Mouse (Mus musculus): ENCODE data around the gene Nrbf2.

The Nrbf2 gene

DNA sequence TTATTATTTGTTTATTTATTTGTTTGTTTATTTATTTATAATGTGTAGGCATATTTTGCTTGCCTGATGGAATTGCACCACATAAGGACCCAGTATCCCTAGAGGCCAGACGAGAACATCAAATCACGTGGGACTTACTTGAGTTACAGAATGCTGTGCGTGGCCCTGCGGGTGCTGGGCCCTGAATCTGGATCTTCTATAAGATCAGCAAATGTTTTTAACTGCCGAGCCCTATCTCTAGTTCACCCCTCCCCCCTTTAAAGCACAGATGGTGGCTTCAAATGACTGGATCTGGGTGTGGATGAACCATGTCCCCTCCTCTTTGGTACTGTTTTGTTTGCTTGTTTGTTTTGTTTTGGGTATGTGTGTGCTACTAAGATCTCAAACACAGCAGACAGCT, 10.2 kb upstream of the Nrbf2 start:
- DNase-seq (ENCODE audit: low spot score), result no peak

DNA sequence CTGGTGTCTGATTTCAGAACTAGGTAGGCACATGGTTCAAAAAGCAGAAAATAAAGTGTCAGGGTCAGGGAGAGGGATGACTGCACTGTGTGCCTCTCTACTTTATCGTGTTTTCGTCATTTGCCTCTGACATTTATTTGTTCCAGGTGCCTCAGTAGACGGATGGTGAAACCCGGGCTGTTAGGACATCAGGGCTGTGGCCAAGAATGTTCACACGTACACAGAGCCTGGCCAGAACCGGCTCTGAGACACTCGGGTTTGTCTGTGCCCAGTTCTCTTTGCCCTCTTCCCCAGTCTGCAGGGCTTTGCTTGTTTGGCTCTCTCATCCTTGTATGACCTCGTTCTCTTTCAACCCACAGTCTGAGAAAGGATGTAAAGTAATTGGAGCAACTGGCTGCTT, 6.0 kb upstream of the Nrbf2 start:
- DNase-seq (ENCODE audit: low spot score), result peak; percentile 96

DNA sequence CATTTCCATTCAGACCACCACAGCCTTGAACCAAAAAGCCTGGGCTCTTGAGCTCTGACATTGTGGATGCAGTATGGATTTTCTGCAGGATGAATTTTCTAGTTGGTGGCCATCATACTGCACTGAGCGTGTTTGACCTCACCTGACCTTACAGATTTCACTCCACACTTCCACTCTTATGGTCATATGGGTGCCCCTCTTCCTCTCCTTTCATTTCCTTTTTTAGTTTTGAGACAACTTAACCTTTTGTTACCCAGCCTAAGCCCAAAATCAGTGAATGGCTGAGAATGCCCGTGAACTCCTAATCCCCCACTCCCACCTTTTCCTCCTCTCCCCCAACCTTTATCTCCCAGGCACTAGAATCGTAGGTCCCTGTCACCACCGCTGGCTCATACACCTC, 5.5 kb upstream of the Nrbf2 start:
- DNase-seq (ENCODE audit: low spot score), result no peak

DNA sequence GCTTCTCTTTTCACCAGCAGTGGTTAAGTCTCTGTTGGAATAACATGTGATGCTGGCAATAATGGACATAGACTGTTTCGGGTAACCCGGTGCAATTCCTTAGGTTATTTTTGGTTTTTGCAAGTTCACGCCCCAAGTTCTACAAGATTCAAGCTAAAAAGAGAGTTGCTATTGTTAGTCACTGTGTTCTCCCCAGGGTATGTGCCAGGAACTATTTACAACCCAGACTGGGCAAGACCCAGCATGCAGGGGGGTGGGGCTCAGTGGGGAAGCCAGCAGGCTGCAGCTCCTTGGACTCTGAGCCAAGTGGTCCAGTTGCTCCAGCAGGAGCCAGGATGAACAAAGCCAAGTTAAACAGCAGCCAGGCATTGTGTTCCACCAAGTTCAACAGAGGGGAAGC, 2.8 kb upstream of the Nrbf2 start:
- DNase-seq (ENCODE audit: low spot score), result peak; percentile 99

DNA sequence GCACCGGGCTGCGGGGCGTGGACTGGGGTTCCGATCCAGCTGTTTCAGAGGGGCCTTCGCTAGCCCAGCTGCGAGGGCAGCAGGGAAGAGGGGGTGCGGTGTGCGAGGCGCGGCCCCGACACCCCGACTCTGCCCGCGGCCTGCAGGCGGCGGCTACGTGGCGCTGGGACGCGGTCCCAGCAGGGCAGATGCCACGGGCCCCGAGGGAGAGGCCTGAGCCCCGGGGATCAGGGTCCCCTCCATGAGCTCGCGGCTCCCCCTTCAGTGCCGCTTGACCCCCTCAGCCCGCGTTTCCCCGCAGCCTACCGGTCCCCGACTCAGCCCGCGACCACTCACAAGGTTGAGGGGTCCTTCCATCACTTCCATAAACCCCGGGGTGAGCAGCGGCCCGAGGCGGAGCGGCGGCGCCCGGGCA, 337 bp downstream of the Nrbf2 start:
- DNase-seq (ENCODE audit: low spot score), result peak; percentile 47

DNA sequence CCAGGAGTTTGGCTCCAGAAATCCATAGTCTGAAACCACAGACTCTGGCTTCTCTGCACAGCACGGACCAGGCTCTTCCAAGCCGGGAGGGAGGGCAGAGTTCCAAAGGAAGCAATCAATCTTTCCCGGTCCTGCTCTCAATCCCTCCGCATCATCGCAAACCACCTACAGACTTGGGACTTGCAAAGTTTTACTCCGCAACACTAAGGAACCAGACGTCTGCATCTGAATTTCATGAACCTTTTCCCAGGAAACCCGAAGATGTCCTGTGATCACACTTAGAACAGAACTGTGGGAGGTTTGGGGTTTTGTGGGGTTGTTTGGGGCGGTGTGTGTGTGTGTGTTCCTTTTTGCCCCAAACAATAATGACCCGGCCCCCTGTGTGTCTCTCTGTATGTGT, 794 bp downstream of the Nrbf2 start:
- DNase-seq (ENCODE audit: low spot score), result peak; percentile 82

DNA sequence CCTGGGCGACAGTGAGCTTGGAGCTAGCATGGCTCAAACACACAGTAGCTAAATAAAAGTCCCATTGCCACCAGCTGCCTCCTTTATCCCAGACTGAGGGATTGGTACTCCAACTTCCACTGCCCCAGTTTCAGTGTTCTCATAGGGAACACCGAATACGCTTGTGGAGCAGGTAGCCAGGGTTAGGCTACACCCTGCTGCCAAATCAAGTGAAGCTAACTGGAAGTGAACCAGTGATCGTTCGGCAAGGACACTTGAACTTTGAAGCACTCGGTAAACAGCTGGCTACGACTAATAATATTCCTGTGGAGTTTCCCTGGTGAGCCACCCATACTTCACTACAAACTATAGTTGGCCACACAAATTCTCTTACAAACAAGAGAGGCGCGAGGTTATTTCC, 1.6 kb downstream of the Nrbf2 start:
- DNase-seq (ENCODE audit: low spot score), result peak; percentile 40

DNA sequence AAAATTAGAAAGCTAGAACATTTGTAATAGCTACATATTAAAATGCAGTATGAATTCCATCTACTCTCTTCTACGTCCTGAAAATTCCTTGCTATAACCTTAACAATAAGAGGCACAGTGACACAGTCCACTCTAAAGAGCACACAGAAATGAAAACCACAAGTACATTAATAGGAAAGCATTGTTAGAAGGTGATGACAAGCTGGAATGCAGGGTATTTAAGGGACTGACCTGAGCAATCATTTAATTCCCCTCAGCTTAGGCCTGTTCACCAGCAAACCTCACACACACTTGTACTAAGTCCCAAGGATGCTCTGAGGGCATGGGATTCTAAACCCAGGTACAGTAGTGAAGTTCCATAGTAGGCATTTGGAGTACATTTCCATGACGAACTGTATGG, 2.6 kb downstream of the Nrbf2 start:
- no peak for DNase-seq (ENCODE audit: low spot score)

DNA sequence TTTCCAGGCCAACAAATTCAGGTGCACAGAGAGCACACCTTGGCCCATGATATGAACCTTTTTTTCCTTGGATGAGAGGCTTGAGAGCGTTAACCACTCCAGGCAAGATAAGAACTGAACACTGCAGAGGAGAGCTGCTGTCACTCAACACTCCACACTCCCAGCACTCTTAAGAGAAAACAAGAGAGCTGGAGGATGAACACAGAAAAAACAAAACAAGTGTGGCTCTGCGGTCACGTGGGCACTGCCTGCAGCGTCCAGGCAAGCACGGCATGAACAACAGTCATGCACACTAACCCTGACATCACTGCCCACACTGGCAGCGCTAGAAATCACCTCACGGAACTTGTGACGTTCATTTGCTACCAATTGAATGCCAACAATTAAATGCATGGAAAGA, 3.3 kb downstream of the Nrbf2 start:
- DNase-seq (ENCODE audit: low spot score), result no peak

DNA sequence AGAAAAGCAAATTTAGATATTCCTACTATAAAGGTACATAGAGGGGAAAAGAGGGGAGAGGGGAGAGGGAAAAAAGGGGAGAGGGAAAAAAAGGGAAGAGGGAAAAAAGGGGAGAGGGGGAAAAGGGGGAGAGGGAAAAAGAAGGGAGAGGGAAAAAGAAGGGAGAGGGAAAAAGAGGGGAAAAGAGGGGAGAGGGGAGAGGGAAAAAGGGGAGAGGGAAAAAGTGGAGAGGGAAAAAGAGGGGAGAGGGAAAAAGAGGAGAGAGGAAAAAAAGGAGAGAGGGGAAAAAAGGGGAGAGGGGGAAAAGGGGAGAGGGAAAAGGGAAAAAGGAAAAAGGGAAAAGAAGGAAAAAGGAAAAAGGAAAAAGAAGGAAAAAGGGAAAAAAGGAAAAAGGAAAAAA, 9.2 kb downstream of the Nrbf2 start:
- DNase-seq (ENCODE audit: low spot score), result no peak

DNA sequence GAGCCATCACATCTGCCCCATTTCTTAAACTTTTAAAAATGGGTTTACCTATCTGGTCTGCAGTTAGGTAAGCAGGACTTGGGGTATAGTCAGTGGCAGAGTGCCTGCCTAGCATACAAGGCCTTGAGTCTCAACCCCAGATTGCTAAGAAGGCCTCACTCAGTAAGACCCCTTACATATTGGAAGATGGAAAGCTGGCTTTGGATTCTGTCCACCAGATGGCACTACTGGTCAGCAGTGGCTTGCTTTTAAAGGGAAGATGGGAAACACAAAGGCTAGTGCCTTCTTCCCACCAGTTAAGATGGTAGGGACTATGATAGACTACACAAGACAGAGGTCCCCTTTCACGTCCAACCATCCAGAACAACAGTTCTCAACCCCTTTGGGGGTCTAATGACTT, 20.3 kb downstream of the Nrbf2 start:
- DNase-seq (ENCODE audit: low spot score), result peak; percentile 76

DNA sequence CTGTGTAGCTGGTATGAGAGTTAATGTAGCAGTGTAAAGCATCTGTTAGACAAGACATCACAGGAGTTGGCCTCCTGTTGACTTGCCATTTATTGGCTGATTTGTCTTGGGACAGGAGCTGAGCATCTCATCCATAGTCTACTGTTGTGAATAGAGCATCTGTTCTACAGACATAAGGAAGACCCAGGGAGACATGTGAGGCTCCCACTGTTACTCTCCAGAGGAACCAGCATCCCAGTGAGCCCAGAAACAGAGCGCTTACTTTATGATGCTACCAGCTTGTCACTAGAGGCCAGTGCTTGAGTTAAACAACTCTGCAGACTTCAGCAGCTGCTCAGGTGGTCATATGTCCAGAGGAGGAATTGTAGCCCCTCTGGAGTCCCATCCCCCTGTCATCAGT, 32.0 kb downstream of the Nrbf2 start:
- DNase-seq (ENCODE audit: low spot score), result no peak

DNA sequence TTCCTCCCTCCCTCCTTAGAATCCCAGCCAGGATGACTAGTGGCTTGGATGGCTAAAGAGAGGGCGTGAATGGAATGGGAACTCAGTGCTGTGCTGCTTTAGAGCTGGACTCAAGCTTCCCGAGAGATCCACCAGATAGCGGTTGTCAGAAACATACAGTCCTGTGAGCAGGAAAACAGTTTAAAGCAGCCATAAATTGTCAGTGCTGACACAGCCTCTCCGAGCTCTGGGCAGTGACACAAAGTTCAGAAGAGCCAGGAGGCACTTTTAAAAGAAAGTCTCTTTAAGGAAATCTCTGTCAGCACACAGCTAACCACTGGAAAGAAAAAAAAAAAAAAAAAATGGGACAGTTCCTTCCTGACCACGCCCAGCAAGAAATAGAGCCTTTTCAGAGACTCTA, 32.8 kb downstream of the Nrbf2 start:
- DNase-seq (ENCODE audit: low spot score), result peak; percentile 41

DNA sequence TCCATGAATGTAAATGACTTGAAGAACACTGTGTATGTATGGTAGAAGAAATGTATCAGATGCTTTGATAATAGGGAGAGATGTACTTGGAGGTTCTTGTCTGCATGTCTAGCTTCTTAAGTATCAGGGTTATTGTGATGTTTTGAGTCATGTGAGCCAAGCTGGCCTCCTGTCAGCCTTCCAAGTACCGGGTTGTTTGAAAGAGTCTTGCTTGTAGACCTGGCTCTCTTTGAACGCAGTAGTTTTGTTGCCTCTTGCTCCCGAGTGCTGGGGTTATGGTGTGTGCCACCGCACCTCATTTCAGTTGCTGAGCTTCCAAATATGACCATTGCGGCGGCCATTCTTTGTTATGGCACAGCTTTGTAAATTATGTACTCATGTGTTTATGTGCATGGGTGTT, 34.3 kb downstream of the Nrbf2 start:
- DNase-seq (ENCODE audit: low spot score), result no peak

DNA sequence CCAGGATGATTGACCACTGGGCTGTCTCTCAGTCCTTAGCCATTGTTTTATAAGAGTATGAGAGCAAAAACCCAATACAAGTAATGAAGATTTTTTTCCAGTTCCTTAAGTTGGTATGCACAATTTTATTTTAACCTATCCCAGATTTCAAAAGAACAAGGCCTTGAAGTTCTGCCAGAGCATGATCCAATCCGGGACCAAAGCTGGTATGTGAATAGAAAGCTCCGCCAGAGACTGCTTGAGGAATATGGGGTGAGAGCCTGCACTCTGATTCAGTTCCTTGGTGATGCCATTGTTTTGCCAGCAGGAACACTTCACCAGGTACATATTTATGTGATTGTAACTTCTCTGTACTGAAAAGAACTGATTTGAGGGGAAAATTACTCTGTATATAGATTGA, 35.6 kb downstream of the Nrbf2 start:
- DNase-seq (ENCODE audit: low spot score), result no peak

DNA sequence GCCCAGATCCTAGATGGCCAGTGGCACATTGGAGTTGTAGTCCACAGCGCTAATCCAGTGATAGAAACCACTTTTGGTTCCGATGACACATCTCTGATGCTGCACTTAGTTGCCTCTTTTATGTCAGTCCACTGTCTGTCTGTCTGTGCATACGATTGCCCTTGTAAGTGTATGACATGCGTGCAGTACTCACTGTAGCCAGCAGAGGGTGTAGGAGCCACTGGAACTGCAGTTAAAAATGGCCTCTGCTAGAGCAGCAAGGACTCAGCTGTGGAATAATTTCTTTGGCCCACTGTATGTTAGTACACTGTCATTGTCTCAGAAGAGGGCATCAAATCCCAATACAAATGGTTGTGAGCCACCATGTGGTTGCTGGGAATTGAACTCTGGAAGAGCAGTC, 38.0 kb downstream of the Nrbf2 start:
- DNase-seq (ENCODE audit: low spot score), result peak; percentile 41

DNA sequence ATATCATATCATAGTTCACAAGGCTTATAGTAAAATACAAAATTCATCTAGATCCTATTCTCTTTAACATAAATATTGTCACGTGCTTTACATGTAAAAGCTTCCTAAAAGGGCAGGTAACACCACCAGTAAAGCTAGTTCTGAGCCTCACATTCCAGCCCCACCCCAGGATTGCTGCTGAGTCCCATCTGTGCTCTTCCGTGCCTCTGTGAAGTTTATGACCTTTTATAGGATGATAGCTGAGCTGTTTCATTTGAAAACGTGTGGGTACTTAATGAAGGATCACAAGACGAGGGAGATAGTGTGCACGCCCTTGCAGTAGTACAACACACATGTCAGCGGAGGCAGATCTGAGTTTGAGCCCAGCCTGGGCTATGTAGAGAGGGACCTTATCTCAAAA, 54.7 kb downstream of the Nrbf2 start:
- no peak for DNase-seq (ENCODE audit: low spot score)

DNA sequence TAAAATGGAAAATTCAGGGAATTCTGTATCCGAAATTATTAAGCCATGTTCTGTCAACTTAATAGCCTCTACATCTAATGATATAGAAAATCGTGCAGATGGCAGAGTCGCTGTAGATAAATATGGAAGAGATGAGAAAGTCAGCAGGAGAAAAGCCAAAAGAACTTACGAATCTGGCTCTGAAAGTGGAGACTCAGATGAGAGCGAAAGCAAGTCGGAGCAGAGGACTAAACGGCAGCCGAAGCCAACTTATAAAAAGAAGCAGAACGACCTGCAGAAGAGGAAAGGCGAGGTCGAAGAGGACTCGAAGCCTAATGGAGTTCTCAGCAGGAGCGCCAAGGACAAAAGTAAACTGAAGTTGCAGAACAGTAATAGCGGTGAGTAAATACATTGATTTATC, 58.6 kb downstream of the Nrbf2 start:
- DNase-seq (ENCODE audit: low spot score), result no peak

DNA sequence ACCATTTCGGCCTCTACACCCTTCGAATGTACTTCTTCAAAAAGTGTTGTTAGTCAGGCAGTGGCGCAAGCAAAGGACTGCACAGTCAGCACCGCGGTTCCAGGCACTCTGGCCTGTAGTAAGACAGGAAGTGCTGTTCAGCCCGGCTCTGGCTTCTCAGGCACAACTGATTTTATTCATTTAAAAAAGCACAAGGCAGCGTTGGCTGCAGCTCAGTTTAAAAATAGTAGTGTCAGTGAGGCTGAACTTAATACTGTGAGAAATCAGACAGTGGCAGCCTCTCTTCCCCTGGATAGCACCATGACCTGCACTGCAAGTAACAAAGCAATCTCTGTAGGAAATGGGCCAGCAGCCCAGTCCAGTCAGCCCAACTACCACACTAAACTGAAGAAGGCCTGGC, 59.0 kb downstream of the Nrbf2 start:
- DNase-seq (ENCODE audit: low spot score), result peak; percentile 77

DNA sequence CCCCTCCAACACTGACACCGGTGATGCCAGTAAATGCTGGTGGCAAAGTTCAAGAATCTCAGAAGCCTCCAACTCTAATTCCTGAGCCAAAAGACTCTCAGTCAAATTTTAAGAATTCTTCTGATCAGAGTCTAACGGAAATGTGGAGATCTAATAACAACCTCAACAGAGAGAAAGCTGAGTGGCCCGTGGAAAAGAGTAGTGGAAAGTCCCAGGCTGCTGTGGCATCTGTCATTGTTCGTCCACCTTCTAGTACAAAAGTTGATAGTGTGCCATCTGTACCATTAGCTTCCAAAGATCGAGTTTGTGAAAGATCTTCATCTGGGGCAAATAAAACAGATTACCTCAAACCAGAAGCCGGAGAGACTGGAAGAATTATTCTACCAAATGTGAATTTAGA, 59.6 kb downstream of the Nrbf2 start:
- peak; percentile 42 for DNase-seq (ENCODE audit: low spot score)

DNA sequence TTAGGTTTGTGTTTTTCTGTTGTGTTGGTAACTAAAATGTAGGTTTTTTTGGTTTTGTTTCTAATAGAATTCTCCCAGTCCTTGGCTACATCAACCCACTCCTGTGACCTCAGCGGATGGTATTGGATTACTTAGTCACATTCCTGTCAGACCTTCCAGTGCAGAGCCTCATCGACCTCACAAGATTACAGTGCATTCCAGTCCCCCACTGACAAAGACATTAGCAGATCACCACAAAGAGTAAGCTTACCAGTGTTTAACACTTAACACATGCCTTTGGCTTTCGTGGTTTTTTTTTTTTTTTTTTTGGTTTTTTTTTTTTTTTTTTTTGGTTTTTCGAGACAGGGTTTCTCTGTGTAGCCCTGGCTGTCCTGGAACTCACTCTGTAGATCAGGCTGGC, 61.2 kb downstream of the Nrbf2 start:
- no peak for DNase-seq (ENCODE audit: low spot score)

DNA sequence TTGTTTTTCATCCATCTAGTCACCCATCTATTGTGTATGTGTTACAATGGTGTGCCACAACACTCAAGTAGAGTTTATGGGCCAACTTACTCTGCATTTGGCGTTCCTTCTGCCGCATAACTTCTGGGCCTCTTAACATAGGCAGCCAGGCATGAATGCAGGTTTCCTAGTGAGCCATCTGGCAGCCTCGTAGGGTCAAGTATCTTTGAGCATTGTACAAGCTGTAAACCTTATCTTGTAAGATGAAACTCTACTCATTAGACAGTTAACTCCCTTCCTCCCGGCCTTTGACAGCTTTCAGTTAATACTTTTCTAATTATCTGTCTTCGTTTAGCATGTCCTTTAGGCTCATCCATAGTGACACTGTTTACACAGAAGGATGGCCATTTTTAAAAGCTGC, 63.8 kb downstream of the Nrbf2 start:
- DNase-seq (ENCODE audit: low spot score), result no peak

DNA sequence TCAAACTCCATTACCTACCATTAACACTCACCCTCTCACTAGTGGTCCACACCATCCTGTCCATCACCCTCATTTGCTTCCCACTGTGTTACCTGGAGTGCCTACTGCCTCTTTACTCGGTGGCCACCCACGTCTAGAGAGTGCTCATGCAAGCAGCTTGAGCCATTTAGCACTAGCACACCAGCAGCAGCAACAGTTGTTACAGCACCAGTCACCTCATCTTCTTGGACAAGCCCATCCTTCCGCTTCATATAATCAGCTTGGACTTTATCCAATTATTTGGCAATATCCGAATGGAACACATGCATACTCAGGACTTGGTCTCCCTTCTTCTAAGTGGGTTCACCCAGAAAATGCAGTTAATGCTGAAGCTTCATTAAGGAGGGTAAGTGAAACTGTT, 64.9 kb downstream of the Nrbf2 start:
- DNase-seq (ENCODE audit: low spot score), result no peak

DNA sequence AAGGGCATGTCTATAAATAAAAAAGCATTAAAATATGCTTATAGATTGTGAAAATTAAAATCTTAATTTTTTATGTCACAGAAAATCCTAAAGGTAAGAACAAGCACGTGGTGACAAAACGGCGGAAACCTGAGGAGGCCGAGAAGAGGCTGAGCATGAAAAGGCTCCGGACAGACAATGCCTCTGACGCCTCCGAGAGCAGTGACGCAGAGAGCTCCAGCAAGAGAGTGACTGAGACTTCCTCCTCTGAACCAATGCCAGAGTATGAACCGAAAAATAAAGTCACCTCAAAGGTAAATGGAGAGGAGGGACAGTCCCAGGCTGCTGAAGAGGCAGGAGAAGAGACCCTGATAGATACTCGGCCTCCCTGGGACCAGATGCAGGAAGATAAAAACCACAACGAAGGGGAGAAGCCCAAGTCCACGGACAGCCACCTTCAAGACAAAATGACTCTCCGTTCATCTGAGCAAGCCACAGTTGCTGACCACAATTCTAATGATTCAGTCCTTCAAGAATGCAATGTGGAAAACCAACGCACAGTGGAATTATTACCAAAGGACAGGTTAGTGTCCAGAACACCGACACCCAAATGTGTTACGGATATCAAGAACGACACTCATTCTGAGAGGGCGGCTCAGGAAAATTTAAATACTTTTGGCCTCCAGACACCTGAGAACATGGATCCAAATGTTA, 66.1 kb downstream of the Nrbf2 start:
- no peak for DNase-seq (ENCODE audit: low spot score)

DNA sequence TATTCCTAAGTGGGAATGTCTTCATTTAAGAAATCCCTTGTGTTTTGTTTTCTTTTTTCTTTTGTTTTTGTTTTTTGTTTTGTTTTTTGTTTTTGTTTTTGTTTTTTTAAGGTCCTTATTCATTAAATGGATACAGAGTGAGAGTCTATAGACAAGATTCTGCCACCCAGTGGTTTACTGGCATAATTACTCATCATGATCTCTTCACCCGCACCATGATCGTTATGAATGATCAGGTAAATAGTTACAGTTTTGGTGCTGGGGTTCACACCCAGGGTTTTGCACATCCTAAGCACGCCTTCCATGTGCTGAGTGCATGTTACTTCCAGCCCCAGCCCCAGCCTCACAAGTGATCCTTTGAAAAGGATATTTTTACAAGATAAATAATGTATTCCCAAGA, 68.2 kb downstream of the Nrbf2 start:
- DNase-seq (ENCODE audit: low spot score), result peak; percentile 29

All from adipocyte (in vitro differentiated cells).